Mouse (Mus musculus): ENCODE results near the gene Icam2. TPM values are rescaled to one million over a fixed set of nuclear protein-coding genes. Genes with fewer than 3 reads are reported as not detected.
"Not testable (repeated sequence)": the region's sequence is repeated elsewhere in the genome, so short reads cannot be mapped to it uniquely, and the experiment has no call there.

Gene Icam2
- total RNA-seq (2014; fragmentation: Nextera tagmentation) (20.5 and 46.5 TPM in 2 replicates), total RNA-seq (2017) (51.4 and 82.3 TPM in 2 replicates)

- ATAC-seq (replicated peaks; ENCODE audit: low FRiP score, low TSS enrichment, poor library complexity, severe bottlenecking), result no peak
Observed at GRCm38 (mm10) chr11:106387791-106388216, at the start of gene Icam2. Icam2 (minus strand) TSS chr11:106388075.

DNA sequence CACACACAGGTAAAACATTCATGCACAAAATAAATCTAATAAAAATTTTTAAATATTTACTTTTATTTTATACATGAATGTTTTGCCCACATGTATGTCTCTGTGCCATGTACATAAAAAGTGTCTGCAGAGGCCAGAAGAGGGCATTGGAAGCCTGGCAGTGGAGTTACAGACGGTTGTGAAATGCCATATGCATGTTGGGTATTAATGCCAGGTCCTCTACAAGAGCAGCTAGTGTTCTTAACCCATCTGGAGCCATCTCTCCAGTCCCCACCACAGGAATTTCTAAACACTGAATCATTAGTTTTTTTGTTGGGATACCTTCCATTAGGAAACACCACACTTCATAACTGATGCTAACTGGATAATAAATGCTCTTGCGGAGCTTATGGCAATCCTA is 49.7 kb upstream of the Icam2 start:
- no peak for ATAC-seq (replicated peaks; ENCODE audit: low FRiP score, low TSS enrichment, poor library complexity, severe bottlenecking)

DNA sequence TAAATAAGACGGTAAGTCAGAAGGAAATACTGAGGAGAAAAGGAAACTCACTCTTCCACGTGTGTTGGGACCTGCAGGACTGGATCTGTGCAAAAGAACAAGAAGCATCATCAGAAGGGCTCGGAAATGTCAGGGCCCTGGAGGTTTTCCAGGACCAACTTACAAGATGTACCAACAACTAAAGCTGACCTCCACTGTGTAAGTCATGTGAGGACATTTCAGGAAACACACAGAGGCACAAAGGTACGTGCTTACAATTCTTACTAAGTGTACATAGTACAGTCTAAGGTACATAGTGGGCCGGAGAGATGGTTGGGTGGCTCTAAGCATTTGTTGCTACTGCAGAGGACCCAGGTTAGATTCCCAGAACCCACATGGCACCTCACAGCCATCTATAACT is 49.2 kb upstream of the Icam2 start:
- ATAC-seq (replicated peaks; ENCODE audit: low FRiP score, low TSS enrichment, poor library complexity, severe bottlenecking), result no peak

GRCm38 (mm10) chr11:106430392-106430791 is 42.5 kb upstream of the Icam2 start:
- no peak for ATAC-seq (replicated peaks; ENCODE audit: low FRiP score, low TSS enrichment, poor library complexity, severe bottlenecking)

GRCm38 (mm10) chr11:106429689-106430088 is 41.8 kb upstream of the Icam2 start:
- ATAC-seq (replicated peaks; ENCODE audit: low FRiP score, low TSS enrichment, poor library complexity, severe bottlenecking), result no peak

GRCm38 (mm10) chr11:106428556-106428955 is 40.7 kb upstream of the Icam2 start:
- no peak for ATAC-seq (replicated peaks; ENCODE audit: low FRiP score, low TSS enrichment, poor library complexity, severe bottlenecking)

DNA sequence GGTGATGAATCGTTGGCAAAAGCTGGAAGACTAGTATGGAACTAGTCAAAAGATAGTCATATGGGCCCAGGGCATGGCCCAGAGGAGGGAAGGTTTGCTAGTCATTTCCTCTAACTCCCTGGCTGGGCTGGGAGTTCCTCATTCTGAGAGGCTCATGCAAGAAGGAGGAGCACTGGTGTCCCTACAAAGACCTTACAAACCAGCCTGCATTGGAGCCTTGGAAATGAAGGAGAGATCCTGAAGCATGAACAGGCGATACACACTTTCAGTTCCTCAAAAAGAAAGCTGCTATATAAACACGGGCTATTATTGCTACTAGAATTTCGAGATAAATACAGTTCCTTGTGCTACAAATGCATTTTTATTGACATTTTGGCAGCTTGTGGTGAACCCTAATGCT is 40.2 kb upstream of the Icam2 start:
- no peak for ATAC-seq (replicated peaks; ENCODE audit: low FRiP score, low TSS enrichment, poor library complexity, severe bottlenecking)

- ATAC-seq (replicated peaks; ENCODE audit: low FRiP score, low TSS enrichment, poor library complexity, severe bottlenecking), result no peak
Observed at GRCm38 (mm10) chr11:106426447-106426846, 38.6 kb upstream of the Icam2 start.

- no peak for ATAC-seq (replicated peaks; ENCODE audit: low FRiP score, low TSS enrichment, poor library complexity, severe bottlenecking)
Observed at GRCm38 (mm10) chr11:106425201-106425600, 37.3 kb upstream of the Icam2 start.

DNA sequence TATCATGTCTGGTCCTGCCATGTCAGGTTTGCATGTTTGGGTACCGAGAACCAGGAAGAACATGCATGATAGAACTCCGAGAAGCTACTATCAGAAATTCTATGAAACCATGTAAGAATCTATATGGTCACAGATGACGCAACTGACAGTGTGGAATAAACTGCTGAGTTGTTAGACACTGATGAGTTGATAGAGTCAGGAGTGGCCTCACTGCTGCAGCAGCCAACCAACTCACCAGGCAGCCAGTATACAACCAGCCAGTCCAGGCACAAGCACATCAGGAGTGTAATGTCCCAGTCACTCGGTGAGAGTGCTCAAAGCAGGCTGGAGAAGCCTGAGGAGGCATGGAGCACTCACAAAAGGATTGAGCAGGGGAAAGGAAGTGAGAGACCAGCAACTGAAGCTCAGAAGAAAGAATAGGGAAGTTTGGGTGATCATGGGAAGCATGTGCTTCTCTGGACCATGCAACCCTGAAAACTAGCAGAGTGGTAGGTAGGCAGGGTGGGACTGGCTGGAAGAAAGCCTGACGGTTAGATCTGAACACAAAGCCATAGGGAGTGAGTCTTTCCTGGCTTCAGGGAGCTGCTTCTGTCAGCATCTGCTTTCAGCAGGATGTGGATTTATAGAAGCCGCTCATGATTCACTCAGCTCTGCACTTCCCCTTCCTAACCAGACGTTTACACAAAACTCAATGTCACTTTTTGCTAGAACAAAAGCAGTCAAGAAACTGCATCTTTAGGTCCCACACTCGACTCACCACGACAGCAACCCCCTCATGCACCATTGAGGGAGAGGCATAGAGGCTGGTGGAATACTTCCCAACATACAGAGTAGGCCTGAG is 31.6 kb upstream of the Icam2 start:
- ATAC-seq (replicated peaks; ENCODE audit: low FRiP score, low TSS enrichment, poor library complexity, severe bottlenecking), result 0 out of 2 replicates have a peak, but pooled peaks have one; percentile 20

DNA sequence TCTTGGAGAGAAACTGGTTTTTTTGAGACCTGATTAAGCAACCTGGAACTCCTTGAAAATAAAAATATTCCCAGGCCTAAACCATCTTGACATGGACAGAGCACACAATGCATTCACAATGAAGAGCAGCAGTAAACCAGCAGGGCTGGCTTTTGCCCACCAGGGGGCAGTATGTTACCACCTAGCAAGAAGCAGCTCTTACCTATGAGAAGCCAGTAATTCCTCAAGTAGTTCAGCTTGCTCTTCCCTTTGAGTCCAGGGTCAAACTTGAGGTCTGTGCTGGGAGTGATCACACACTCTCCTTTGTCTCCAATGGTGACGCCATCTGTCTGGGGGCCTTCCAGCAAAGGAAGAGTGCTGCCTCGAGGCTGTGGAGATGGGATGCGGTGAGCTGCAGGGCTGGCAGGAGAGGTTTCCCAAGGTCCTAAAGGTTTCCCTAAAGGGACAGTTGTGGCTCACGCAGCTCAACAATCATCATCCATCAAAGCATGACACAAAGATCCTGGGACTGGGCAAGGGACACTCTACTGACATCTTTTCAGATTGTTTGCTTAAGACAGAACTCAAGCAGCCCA is 30.8 kb upstream of the Icam2 start:
- peak; percentile 83 for ATAC-seq (replicated peaks; ENCODE audit: low FRiP score, low TSS enrichment, poor library complexity, severe bottlenecking)

- ATAC-seq (replicated peaks; ENCODE audit: low FRiP score, low TSS enrichment, poor library complexity, severe bottlenecking), result no peak
Observed at GRCm38 (mm10) chr11:106417860-106418259, 30.0 kb upstream of the Icam2 start.

DNA sequence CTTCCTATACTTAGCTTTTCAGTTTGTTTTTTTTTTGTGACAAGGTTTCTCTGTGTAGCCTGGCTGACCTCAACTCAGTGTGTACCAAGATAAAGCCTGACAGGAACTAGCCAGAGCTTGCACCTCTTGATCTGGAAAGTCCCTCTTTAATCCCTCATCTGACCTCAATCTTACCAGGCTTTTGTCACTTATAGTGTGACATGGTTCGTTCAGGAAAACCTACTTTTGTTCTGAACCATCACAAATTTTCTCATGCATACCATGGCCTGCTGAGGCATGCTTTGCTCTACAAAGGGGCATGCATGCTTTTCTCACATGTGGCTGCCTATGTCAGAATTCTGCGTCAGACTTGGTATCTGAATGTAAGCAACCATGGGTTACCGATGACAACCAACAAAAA is 28.5 kb upstream of the Icam2 start:
- no peak for ATAC-seq (replicated peaks; ENCODE audit: low FRiP score, low TSS enrichment, poor library complexity, severe bottlenecking)

- no peak for ATAC-seq (replicated peaks; ENCODE audit: low FRiP score, low TSS enrichment, poor library complexity, severe bottlenecking)
Observed at GRCm38 (mm10) chr11:106412641-106413360, 24.9 kb upstream of the Icam2 start.

DNA sequence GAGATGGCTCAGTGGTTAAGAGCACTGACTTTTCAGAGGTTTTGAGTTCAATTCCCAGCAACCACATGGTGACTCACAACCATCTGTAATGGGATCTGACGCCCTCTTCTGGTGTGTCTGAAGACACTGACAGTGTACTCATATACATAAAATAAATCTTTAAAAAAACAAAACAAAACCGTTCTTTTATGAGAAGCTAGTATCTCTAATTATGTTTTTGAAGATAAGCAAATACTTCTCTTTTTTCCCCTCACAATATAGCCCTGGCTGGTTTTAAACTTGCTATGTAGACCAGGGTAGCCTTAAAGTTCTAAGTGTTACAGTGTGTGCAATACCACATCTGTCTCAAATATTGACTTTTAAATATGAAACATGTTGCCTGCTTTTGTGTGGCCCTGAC is 23.3 kb upstream of the Icam2 start:
- ATAC-seq (replicated peaks; ENCODE audit: low FRiP score, low TSS enrichment, poor library complexity, severe bottlenecking), result no peak

DNA sequence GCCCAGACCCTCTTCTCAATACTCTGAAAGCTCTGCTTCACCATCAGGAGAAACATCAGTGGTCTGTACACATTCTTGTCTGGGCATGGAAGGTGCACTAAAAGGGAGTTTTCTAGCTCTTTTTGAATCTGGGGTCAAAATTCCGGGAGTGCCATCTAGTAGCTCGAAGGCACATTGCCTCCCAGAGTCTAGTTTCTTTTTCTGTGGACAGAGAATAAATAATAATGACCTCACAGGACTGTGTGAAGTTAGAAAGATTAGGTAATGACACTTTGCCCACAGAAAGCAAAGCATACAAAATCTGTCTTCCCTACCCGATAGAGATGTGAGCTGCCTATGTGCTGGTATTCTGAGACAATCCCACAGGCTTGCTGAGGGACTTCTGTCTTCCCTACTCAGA is 22.6 kb upstream of the Icam2 start:
- no peak for ATAC-seq (replicated peaks; ENCODE audit: low FRiP score, low TSS enrichment, poor library complexity, severe bottlenecking)

GRCm38 (mm10) chr11:106410011-106410410 is 22.1 kb upstream of the Icam2 start:
- no peak for ATAC-seq (replicated peaks; ENCODE audit: low FRiP score, low TSS enrichment, poor library complexity, severe bottlenecking)

GRCm38 (mm10) chr11:106398481-106398880 is 10.6 kb upstream of the Icam2 start:
- no peak for ATAC-seq (replicated peaks; ENCODE audit: low FRiP score, low TSS enrichment, poor library complexity, severe bottlenecking)

DNA sequence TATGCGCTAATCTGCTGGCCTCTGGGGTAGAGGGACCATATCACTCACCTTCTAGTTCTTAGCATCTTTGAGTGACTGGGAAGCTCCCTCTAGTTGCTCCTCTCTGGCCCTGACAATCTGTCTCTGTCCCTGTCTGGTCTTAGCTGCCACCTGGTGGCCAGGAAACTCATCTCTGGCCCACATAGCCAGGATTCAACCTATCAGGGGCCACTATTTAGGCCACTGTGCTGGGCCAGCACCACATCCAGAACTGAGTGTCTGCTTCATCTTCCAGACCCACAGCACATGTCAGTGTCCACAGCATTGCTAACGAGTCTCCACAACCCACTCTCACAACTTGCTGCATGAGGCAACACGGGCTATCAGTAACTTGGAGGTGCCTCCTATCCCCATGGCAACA is 9.8 kb upstream of the Icam2 start:
- peak; percentile 77 for ATAC-seq (replicated peaks; ENCODE audit: low FRiP score, low TSS enrichment, poor library complexity, severe bottlenecking)

GRCm38 (mm10) chr11:106394055-106394454 is 6.2 kb upstream of the Icam2 start:
- not testable (repeated sequence) for ATAC-seq (replicated peaks; ENCODE audit: low FRiP score, low TSS enrichment, poor library complexity, severe bottlenecking)

- no peak for ATAC-seq (replicated peaks; ENCODE audit: low FRiP score, low TSS enrichment, poor library complexity, severe bottlenecking)
Observed at GRCm38 (mm10) chr11:106393331-106393616, 5.4 kb upstream of the Icam2 start.

Data from megakaryocyte-erythroid progenitor cell, adult 5-6 weeks (primary cell).